Mouse (Mus musculus) thymus, adult 18-20 months (tissue): ENCODE measurements around the gene P3h4.

Experiments
- DNase-seq, 2 experiments: peaks; one replicate each; pipeline ENCODE4 v3.0.0; 2022; ENCODE audit warnings: mixed read lengths in 2 of 2

The P3h4 gene

GRCm38 (mm10) chr11:100414021-100414913 is at the start of gene P3h4:
Gene P3h4, minus strand, starts transcription at chr11:100414836.
- DNase-seq = peak; percentile 50 to 54

- DNase-seq = no peak
Measured at GRCm38 (mm10) chr11:100462699-100463098, 48.1 kb upstream of the P3h4 start.

- no peak for DNase-seq
Measured at GRCm38 (mm10) chr11:100457711-100458110, 43.1 kb upstream of the P3h4 start.

- no peak for DNase-seq
Measured at GRCm38 (mm10) chr11:100457247-100457646, 42.6 kb upstream of the P3h4 start.

GRCm38 (mm10) chr11:100442625-100443024 is 28.0 kb upstream of the P3h4 start:
- no peak for DNase-seq

GRCm38 (mm10) chr11:100441797-100442196 is 27.2 kb upstream of the P3h4 start, which contains the start of the genes Nt5c3b and Klhl10:
Gene Nt5c3b, minus strand, starts transcription at chr11:100441808.
Gene Klhl10, plus strand, starts transcription at chr11:100441917.
- DNase-seq = no peak

GRCm38 (mm10) chr11:100440691-100441522 is 26.3 kb upstream of the P3h4 start:
- DNase-seq = peak; percentile 78 to 84

- no peak for DNase-seq
Measured at GRCm38 (mm10) chr11:100437901-100438300, 23.3 kb upstream of the P3h4 start.

- DNase-seq = no peak
Measured at GRCm38 (mm10) chr11:100435678-100436246, 21.1 kb upstream of the P3h4 start.

GRCm38 (mm10) chr11:100432002-100432401 is 17.4 kb upstream of the P3h4 start:
- DNase-seq = no peak

- DNase-seq = no peak
Measured at GRCm38 (mm10) chr11:100430052-100430451, 15.4 kb upstream of the P3h4 start.

- no peak for DNase-seq
Measured at GRCm38 (mm10) chr11:100428612-100429199, 14.1 kb upstream of the P3h4 start.

- no peak for DNase-seq
Measured at GRCm38 (mm10) chr11:100426820-100427219, 12.2 kb upstream of the P3h4 start.

GRCm38 (mm10) chr11:100425851-100426250 is 11.2 kb upstream of the P3h4 start:
- no peak for DNase-seq

- no peak for DNase-seq
Measured at GRCm38 (mm10) chr11:100423836-100424235, 9.2 kb upstream of the P3h4 start.

GRCm38 (mm10) chr11:100421537-100421936 is 6.9 kb upstream of the P3h4 start:
- no peak for DNase-seq

GRCm38 (mm10) chr11:100414914-100415822 is 532 bp upstream of the P3h4 start, which contains the start of gene Fkbp10:
Gene Fkbp10, plus strand, starts transcription at chr11:100415697.
- DNase-seq = no peak

GRCm38 (mm10) chr11:100413541-100413940 is 1.1 kb downstream of the P3h4 start:
- DNase-seq = no peak

- DNase-seq = no peak
Measured at GRCm38 (mm10) chr11:100411736-100412135, 2.9 kb downstream of the P3h4 start.

- peak in 1 of 2 experiments; percentile 61 for DNase-seq
Measured at GRCm38 (mm10) chr11:100409686-100410085, 5.0 kb downstream of the P3h4 start.

GRCm38 (mm10) chr11:100408835-100409462 is 5.7 kb downstream of the P3h4 start:
- DNase-seq = peak; percentile 44 to 51
